Mouse (Mus musculus) hindbrain, embryonic 10.5 days (tissue): ENCODE results near the gene Rimbp3. TPM values are rescaled to one million over a fixed set of nuclear protein-coding genes. Genes with fewer than 3 reads are reported as not detected.

Experiments
- DNase-seq: peaks from one replicate; pipeline ENCODE4 v3.0.0-alpha.2; 2017; ENCODE audit warnings: low spot score
- H3K27ac ChIP-seq: fragments of 300-500 bp; sonication (generic); 2 replicates; pipeline ENCODE4 v1.5.1; 2016; ENCODE audit warnings: mild to moderate bottlenecking, moderate library complexity
- H3K27me3 ChIP-seq: fragments of 300-500 bp; sonication (generic); 2 replicates; pipeline ENCODE4 v1.6.1; 2016; ENCODE audit warnings: mild to moderate bottlenecking; ENCODE audit not compliant: poor library complexity, insufficient read depth, severe bottlenecking
- H3K36me3 ChIP-seq: fragments of 300-500 bp; sonication (generic); 2 replicates; pipeline ENCODE4 v1.6.1; 2016; ENCODE audit warnings: mild to moderate bottlenecking, moderate library complexity
- H3K4me1 ChIP-seq: fragments of 300-500 bp; sonication (generic); replicated peaks from 2 replicates; pipeline ENCODE4 v1.6.1; 2016; ENCODE audit warnings: mild to moderate bottlenecking
- H3K4me3 ChIP-seq: fragments of 300-500 bp; sonication (generic); 2 replicates; pipeline ENCODE4 v1.5.1; 2016; ENCODE audit warnings: mild to moderate bottlenecking, moderate library complexity
- H3K9me3 ChIP-seq: fragments of 300-500 bp; sonication (generic); 2 replicates; pipeline ENCODE4 v1.6.1; 2016; ENCODE audit warnings: mild to moderate bottlenecking, moderate library complexity
- WGBS: fragments of 180-500 bp; shearing (Covaris S2); methylation state at CpG from one replicate; pipeline ENCODE4 v1.1.7; 2016; 5-methylcytosine and 5-hydroxymethylcytosine counted together
- polyA plus RNA-seq: library from polyadenylated mRNA; unstranded; fragments of >200 nt; fragmentation: Nextera tagmentation; extraction: Ambion mirVana; gene quantifications from 2 replicates; pipeline ENCODE4 v1.2.1, GENCODE M21; 2016

Gene Rimbp3
- polyA plus RNA-seq, 1 experiment from 2014 or later: 1.9 TPM

DNA sequence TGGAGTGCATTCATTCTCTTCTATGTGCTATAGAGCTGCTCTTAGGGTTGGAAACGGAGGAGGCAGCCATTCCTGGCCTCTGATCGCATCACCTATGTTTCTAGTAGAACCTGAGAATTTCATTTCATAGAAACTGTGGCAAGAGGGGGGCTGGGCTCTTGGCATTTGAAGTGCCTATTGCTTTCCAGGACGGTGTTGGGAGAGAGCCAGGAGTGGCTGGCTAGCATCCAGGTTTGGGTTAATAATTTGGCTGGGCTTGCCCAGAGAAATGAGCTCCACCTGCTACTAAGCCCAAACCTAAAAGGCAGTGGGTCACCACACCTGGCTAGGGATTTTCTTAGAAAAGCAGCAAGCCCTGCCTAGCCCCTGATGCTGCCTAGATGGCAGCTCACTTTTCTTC is 43.1 kb downstream of the Rimbp3 start:
- WGBS: 88% methylated on average over 3 of the region's 3 CpGs
- no peak overlapping the region for H3K27ac ChIP-seq
- H3K36me3 ChIP-seq: peaks cover 15% of the 10 kb centered on the region
- H3K4me3 ChIP-seq: no peak overlapping the region
- no peak for DNase-seq
- H3K27me3 ChIP-seq: no peaks in the 10 kb centered on the region
- no peaks in the 10 kb centered on the region for H3K9me3 ChIP-seq
- H3K4me1 ChIP-seq: peaks cover 44% of the 10 kb centered on the region

DNA sequence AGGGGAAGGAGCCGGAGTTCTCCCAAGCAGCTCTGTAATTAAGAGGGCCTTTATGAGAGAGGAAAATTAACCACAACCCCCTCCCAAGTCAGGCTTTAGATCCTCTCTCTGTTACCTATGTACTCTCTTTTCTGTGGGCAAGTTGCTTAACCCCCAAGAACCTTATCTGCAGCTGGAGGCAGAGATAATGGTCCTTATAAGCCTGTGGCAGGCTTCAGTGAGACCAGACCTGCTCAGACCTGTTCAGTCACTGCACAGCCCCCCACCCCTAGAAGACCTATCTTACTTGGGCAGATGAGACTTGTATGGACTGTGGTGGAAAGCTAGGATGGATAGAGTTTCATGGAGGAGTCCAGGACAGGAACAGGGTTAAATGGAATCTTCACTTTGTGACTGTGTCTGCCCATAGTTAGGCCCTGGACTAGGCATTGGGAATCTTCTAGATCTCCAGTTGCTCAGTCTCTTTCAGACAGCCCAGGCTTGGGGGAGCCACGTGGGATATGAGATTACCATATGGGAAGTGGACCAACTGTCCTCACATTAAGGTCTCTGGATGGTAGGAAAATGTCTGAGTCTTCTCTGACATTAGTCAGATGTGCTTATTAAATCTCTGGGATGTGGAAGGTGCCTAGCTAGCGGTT is 43.8 kb downstream of the Rimbp3 start:
- H3K27ac ChIP-seq: no peak overlapping the region
- 80% methylated on average over 3 of the region's 3 CpGs for WGBS
- H3K27me3 ChIP-seq: no peaks in the 10 kb centered on the region
- H3K36me3 ChIP-seq: peaks cover 22% of the 10 kb centered on the region
- DNase-seq: no peak
- H3K9me3 ChIP-seq: no peaks in the 10 kb centered on the region
- no peak overlapping the region for H3K4me3 ChIP-seq
- peaks cover 44% of the 10 kb centered on the region for H3K4me1 ChIP-seq

DNA sequence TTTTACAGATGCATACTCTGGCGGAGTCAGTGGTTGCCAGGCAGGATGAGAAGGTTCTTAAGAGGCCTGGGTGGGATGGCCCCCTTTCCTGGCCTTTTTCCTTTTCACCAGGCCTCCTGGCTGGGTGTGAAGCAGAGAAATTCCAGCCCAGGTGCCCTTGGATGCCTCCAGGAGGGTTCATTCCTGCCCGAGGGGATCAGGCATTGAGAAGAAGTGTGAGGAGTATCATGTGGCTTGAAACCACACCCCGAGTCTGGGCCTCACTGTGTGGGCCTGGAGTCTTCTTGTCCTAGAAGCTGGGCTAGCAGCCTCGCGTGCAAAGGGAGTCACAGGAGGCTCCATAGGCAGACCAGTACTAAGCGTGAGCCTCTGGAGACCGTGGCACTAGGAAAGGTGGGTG is 44.4 kb downstream of the Rimbp3 start:
- Histone ChIP-seq H3K9me3 (no peaks in the 10 kb centered on the region), H3K27ac (peak overlapping the region; percentile 64), H3K36me3 (peaks cover 28% of the 10 kb centered on the region), H3K27me3 (no peaks in the 10 kb centered on the region), H3K4me3 (no peak overlapping the region), H3K4me1 (peaks cover 44% of the 10 kb centered on the region)
- DNase-seq: no peak
- 66% methylated on average over 7 of the region's 7 CpGs for WGBS

DNA sequence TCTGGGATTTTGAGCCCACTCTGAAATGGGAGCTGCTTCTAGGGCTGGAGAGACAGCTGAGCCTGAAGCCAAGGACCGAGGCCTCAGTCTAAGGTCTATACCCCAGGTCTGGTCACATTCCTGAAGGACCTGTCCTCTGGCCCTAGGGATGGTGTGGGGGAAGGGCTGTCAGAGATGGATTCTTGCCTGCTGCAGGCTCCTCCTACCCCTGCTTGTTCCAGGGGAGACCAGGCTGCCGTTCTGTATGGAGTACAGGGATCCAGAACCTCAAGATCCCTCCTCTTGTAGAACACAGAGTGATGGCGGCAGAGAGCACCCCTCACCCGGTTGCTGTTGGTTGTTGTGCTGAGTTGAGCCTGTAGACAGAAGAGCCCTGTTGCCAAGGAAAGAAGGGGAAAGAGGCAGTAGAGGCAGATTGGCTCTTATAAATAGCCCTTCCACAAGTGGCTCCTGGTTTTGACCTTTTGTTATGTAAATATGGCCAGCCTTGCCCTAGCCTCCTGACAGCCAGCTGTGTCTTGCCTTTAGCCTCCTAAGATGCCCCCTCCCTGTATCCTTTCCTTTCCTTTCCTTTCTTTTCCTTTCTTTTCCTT is 45.7 kb downstream of the Rimbp3 start:
- DNase-seq: peak; percentile 38
- Histone ChIP-seq H3K4me3 (peak overlapping the region; percentile 25; the same call in 1 of the 2 replicates), H3K27me3 (no peaks in the 10 kb centered on the region), H3K27ac (peak overlapping the region; percentile 76), H3K9me3 (no peaks in the 10 kb centered on the region), H3K36me3 (peaks cover 41% of the 10 kb centered on the region), H3K4me1 (peaks cover 44% of the 10 kb centered on the region)
- WGBS: 21% methylated on average over 4 of the region's 4 CpGs

DNA sequence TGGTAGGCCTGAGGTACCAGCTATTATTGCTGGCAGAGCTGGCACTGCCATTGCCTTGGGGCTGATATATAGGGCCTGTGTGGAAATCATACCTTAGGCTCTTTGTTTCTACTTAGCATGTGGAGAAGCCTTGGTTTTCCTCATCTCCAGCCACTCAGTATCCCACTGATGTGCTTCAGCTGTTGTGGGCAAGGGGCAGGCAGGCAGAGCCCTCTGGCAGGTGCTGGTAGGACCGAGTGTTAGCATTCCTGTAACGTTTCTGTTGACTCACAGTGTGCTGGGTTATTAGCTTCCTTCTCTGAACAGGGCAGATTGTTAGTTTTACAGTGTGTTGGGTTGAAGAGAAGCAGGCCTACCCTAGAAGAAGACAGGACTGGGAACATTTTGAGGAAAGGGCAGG is 46.9 kb downstream of the Rimbp3 start:
- no peak for DNase-seq
- no peak overlapping the region for H3K27ac ChIP-seq
- H3K9me3 ChIP-seq: no peaks in the 10 kb centered on the region
- H3K36me3 ChIP-seq: peaks cover 51% of the 10 kb centered on the region
- peaks cover 40% of the 10 kb centered on the region for H3K4me1 ChIP-seq
- no peak overlapping the region for H3K4me3 ChIP-seq
- 84% methylated on average over 2 of the region's 2 CpGs for WGBS
- H3K27me3 ChIP-seq: no peaks in the 10 kb centered on the region

DNA sequence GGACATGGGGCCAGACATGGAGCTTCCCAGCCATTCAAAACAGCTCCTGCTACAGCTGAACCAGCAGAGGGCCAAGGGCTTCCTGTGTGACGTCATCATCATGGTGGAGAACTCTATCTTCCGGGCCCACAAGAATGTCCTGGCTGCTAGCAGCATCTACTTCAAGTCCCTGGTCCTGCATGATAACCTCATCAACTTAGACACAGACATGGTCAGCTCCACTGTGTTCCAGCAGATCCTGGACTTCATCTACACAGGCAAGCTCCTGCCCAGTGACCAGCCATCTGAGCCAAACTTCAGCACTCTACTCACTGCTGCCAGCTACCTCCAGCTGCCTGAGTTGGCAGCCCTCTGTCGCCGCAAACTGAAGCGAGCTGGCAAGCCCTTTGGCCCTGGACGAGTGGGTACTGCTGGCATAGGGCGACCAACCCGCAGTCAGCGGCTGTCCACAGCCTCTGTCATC is 49.0 kb downstream of the Rimbp3 start:
- 92% methylated on average over 9 of the region's 9 CpGs for WGBS

DNA sequence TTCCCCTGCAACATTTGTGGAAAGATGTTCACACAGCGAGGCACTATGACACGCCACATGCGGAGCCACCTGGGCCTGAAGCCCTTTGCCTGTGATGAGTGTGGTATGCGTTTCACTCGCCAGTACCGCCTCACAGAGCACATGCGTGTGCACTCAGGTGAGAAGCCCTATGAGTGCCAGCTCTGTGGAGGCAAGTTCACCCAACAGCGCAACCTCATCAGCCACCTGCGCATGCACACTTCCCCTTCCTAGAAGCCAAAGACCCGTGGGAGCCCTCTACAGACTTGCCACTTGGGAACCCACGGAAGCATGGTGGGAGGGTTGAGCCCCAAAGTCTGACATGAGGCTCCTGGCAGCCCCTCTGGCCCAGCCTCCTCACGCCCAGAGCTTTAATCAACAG is 50.5 kb downstream of the Rimbp3 start:
- Histone ChIP-seq H3K4me1 (peaks cover 12% of the 10 kb centered on the region), H3K9me3 (no peaks in the 10 kb centered on the region), H3K27ac (no peak overlapping the region), H3K27me3 (no peaks in the 10 kb centered on the region), H3K36me3 (peaks cover 76% of the 10 kb centered on the region), H3K4me3 (no peak overlapping the region)
- DNase-seq: no peak
- WGBS: 94% methylated on average over 12 of the region's 12 CpGs

More for the DNA sequence above, 49.0 kb downstream of the Rimbp3 start:
- Histone ChIP-seq H3K9me3 (no peaks in the 10 kb centered on the region), H3K4me1 (peaks cover 27% of the 10 kb centered on the region), H3K27me3 (no peaks in the 10 kb centered on the region), H3K36me3 (peaks cover 70% of the 10 kb centered on the region), H3K27ac (no peak overlapping the region), H3K4me3 (no peak overlapping the region)
- no peak for DNase-seq

DNA sequence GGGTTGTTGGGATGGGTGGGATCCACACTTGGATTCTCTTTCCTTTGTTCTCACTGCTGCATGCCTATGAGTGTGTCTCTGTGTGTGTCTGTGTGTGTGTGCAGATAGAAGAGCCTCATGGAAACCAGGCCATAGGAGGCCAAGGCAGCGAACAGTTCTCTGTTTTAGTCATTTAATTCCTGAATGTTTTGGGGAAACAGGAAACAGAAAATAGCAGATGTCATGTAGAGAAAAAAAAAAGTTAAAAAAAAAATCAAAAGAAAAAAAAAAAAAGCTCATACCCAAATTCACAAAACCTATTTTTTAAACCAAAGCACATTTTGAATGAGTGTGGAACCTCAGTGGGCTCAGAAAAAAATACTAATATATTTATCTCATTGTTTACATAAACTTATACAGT is 52.9 kb downstream of the Rimbp3 start:
- no peaks in the 10 kb centered on the region for H3K9me3 ChIP-seq
- H3K27me3 ChIP-seq: no peaks in the 10 kb centered on the region
- peaks cover 61% of the 10 kb centered on the region for H3K36me3 ChIP-seq
- no peak overlapping the region for H3K4me3 ChIP-seq
- no peak overlapping the region for H3K27ac ChIP-seq
- 93% methylated on average over 1 of the region's 1 CpGs for WGBS
- no peak for DNase-seq
- H3K4me1 ChIP-seq: no peaks in the 10 kb centered on the region

Other genes with a start within 250 kb of the Rimbp3 start
- 143 and 150 TPM in 2 replicates for gene Mapk1, start 225.2 kb upstream of the Rimbp3 start, polyA plus RNA-seq
- gene Ypel1, start 138.9 kb upstream of the Rimbp3 start, polyA plus RNA-seq: 103 and 104 TPM in 2 replicates
- gene Ppil2, start 97.3 kb upstream of the Rimbp3 start, polyA plus RNA-seq: 159 and 177 TPM in 2 replicates
- gene 2610318N02Rik, start 83.4 kb upstream of the Rimbp3 start, polyA plus RNA-seq: 146 and 175 TPM in 2 replicates
- 114 and 136 TPM in 2 replicates for gene Sdf2l1, start 76.2 kb upstream of the Rimbp3 start, polyA plus RNA-seq
- 7.8 and 10.1 TPM in 2 replicates for gene Ydjc, start 64.0 kb upstream of the Rimbp3 start, polyA plus RNA-seq
- gene Ccdc116, start 61.4 kb upstream of the Rimbp3 start, polyA plus RNA-seq: 0.73 and 0.75 TPM in 2 replicates
- gene Ube2l3, start 6.0 kb upstream of the Rimbp3 start, polyA plus RNA-seq: 394 and 407 TPM in 2 replicates
- gene Hic2, start 25.0 kb downstream of the Rimbp3 start, polyA plus RNA-seq: 16.1 and 18.0 TPM in 2 replicates
- gene Tmem191c, start 67.5 kb downstream of the Rimbp3 start, polyA plus RNA-seq: 7.2 and 11.1 TPM in 2 replicates
- 0.17 and 0.21 TPM in 2 replicates for gene Serpind1, start 122.8 kb downstream of the Rimbp3 start, polyA plus RNA-seq
- 11.9 and 12.9 TPM in 2 replicates for gene Snap29, start 197.4 kb downstream of the Rimbp3 start, polyA plus RNA-seq
- gene Pi4ka, start 197.7 kb downstream of the Rimbp3 start, polyA plus RNA-seq: 38.8 and 48.4 TPM in 2 replicates
- gene Crkl, start 243.4 kb downstream of the Rimbp3 start, polyA plus RNA-seq: 75.8 and 81.5 TPM in 2 replicates